Mouse (Mus musculus) megakaryocyte, embryonic 14.5 days (primary cell): ENCODE data around the gene Cdkn1a. TPM values are rescaled to one million over a fixed set of nuclear protein-coding genes. Genes with fewer than 3 reads are reported as not detected.

Source experiments
- H3K27me3 ChIP-seq: replicated peaks from 2 replicates; pipeline ENCODE3; 2012; ENCODE audit warnings: inconsistent platforms
- H3K36me3 ChIP-seq: replicated peaks from 2 replicates; pipeline ENCODE3; 2012; ENCODE audit warnings: low read length, inconsistent platforms, mixed read lengths
- H3K4me1 ChIP-seq: 2 replicates; pipeline ENCODE4 v1.6.1; 2012; ENCODE audit warnings: inconsistent platforms
- H3K4me3 ChIP-seq: replicated peaks from 2 replicates; pipeline ENCODE3; 2012; ENCODE audit warnings: moderate library complexity, mild to moderate bottlenecking, inconsistent platforms
- H3K9me3 ChIP-seq: 2 replicates; pipeline ENCODE4 v1.6.1; 2012; ENCODE audit warnings: inconsistent platforms
- FLI1 ChIP-seq: IDR thresholded peaks from 2 replicates; pipeline ENCODE4 v1.6.1; 2012; ENCODE audit warnings: low read length, inconsistent platforms, mixed read lengths
- GATA1 ChIP-seq: IDR thresholded peaks from 3 replicates; pipeline ENCODE4 v1.6.1; 2012; ENCODE audit warnings: mixed read lengths, low read length, inconsistent platforms, borderline replicate concordance
- polyA plus RNA-seq: library from polyadenylated mRNA; stranded (reverse); fragments of >175 nt; gene quantifications from 2 replicates; pipeline ENCODE4 v1.2.3, GENCODE M21; 2012; ENCODE audit warnings: low replicate concordance; ENCODE audit not compliant: insufficient read depth

Gene Cdkn1a
- polyA plus RNA-seq, 1 experiment: 253 TPM

DNA sequence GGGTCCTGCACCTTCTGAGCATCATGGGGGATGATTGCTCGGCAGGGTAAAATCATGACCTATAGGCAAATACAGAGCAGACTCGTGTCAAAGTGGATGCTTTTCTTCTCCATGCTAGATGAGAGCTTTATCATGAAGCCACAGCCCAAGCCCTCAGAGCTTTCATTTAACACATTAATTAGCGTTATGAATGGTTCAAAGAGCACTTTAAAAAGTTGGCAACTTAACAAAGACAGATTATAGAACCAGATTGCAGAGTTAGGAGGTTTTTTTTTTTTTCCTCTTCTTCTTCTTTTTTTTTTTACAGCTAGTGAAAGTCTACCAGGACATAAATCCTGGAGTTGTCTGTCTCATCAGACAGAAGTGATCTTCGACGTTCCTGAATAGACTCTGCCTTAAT is 38.6 kb downstream of the Cdkn1a start:
- peaks cover 22% of the 10 kb centered on the region for H3K27me3 ChIP-seq
- no peak overlapping the region for H3K4me3 ChIP-seq
- H3K36me3 ChIP-seq: peaks cover 3% of the 10 kb centered on the region
- no peak for TF ChIP-seq GATA1
- no peak for TF ChIP-seq FLI1
- peaks cover 5% of the 10 kb centered on the region; the same call in 1 of the 2 replicates for H3K9me3 ChIP-seq
- H3K4me1 ChIP-seq: peaks cover 32% of the 10 kb centered on the region

DNA sequence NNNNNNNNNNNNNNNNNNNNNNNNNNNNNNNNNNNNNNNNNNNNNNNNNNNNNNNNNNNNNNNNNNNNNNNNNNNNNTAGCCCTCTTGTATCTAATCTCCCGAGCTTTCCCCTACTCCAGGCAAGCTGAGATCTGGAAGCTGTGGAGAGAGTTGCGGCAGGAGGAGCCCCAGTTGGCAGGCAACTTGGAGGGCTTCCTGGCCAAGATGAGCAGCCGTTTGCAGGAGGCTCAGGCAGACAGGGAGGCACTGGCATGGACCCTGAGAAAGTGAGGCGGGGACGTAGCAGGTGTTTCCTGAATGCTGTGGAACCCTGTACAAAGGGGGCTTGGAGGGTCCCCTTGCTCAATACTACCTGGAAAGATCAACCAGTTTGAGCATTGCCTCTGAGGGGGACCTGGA is 44.3 kb downstream of the Cdkn1a start:
- Histone ChIP-seq H3K27me3 (peaks cover 37% of the 10 kb centered on the region), H3K4me1 (peaks cover 41% of the 10 kb centered on the region), H3K4me3 (no peak overlapping the region), H3K9me3 (no peaks in the 10 kb centered on the region), H3K36me3 (peaks cover 12% of the 10 kb centered on the region)
- no peak for TF ChIP-seq GATA1
- no peak for TF ChIP-seq FLI1

DNA sequence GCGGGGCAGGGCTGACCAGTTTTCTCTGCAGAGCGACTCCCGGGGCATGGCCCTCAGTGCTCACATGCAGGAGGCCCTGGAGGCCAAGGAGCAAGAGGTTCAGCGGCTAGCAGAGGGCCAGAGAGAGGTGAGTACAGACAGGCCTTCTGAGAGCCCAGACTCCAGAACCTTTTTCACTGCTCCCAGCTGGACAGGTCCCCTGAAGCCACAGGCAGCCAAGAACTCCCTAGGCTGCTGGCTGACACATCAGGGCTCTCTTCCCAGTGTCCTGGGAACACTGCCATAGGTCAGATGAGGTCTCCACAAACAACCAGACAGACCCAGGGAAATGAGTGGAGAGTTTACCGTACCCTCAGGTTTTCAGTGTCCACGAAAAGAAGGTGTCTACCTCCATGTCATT is 45.5 kb downstream of the Cdkn1a start:
- peaks cover 30% of the 10 kb centered on the region for H3K27me3 ChIP-seq
- H3K9me3 ChIP-seq: no peaks in the 10 kb centered on the region
- no peak overlapping the region for H3K4me3 ChIP-seq
- H3K4me1 ChIP-seq: peaks cover 49% of the 10 kb centered on the region
- TF ChIP-seq FLI1 (no peak), GATA1 (no peak)
- peaks cover 19% of the 10 kb centered on the region for H3K36me3 ChIP-seq

DNA sequence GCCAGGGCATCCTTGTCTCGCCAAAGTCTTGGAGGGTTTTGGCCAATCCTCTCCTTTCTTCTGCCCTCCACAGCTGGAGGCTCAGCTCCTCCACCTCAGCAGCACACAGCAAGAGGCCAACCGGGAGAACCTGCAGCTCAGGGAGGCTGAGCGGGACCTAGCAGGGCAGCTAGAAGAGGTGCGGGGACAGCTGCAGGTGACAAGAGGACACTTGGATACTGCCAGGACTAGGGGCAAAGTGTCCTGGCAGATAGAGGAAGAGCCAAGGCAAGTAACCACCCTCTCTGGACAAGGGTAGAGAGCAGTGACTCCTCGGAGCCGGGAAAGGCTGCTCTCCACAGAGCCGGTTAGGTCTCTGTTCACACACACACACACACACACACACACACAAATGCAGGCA is 47.1 kb downstream of the Cdkn1a start:
- no peak overlapping the region for H3K4me3 ChIP-seq
- no peaks in the 10 kb centered on the region for H3K9me3 ChIP-seq
- peaks cover 21% of the 10 kb centered on the region for H3K27me3 ChIP-seq
- peaks cover 19% of the 10 kb centered on the region for H3K36me3 ChIP-seq
- no peak for TF ChIP-seq GATA1
- TF ChIP-seq FLI1: no peak
- H3K4me1 ChIP-seq: peaks cover 57% of the 10 kb centered on the region

DNA sequence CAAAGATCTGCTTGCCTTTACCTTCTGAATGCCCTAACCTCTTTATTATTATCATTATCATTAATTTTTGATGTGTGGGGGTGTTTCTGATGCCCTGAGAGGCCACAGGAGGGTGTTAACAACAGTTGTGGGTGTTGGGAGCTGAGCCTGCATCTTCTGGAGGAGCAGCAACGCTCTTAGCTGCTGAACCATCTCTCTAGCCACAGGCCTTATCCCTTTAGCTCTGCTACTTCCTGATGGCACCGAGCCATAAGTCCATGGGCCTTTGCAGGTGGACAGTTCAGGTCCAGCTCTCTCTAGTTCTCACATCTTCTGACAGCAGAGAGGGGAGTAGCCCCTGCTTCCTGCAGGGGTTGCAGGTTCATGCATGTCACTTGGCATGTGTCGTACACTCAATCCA is 50.8 kb downstream of the Cdkn1a start:
- Histone ChIP-seq H3K27me3 (peaks cover 24% of the 10 kb centered on the region), H3K36me3 (peaks cover 21% of the 10 kb centered on the region), H3K4me3 (no peak overlapping the region), H3K4me1 (peaks cover 59% of the 10 kb centered on the region), H3K9me3 (peaks cover 7% of the 10 kb centered on the region)
- TF ChIP-seq FLI1 (no peak), GATA1 (no peak)

DNA sequence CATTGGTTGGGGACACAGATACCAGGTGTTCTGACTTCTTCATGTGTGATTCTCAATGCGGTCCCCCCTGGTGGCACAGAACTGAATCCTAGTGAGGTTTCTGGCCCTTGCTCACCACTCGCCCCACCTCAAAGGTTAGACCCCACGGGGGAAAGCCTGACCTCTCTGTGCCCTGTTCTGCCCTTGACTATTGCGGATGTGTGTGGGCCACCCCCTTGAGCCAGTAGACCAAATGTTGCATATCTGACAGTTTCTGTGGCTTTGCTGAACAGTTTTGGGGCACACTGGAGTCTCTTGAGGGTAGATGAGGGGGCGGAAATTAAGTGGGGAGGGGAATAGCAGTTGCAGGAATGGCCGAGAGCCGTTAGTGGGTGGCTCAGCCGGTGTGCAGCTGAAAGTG is 52.5 kb downstream of the Cdkn1a start:
- peaks cover 7% of the 10 kb centered on the region for H3K9me3 ChIP-seq
- peaks cover 17% of the 10 kb centered on the region for H3K36me3 ChIP-seq

DNA sequence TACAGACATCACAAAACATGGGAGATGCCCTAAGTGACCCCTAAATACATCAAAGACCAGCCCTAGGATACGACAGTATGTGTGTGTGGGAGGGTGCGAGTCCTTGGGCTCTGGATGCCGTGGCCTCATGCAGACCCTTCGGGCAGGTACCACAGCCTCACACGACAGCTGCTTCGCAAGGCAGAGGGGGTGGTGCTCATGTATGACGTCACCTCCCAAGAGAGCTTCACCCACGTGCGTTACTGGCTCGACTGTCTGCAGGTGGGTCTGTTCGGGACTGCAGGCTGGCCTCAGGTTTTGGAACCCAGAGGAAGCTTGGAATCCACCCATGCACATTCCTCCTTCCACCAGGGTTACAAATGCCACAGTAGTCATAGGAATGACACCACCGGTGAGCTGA is 54.3 kb downstream of the Cdkn1a start:
- TF ChIP-seq FLI1 (no peak), GATA1 (no peak)
- peaks cover 89% of the 10 kb centered on the region for H3K4me1 ChIP-seq

More for the DNA sequence above, 52.5 kb downstream of the Cdkn1a start:
- no peak for TF ChIP-seq FLI1
- no peak for TF ChIP-seq GATA1
- H3K27me3 ChIP-seq: peaks cover 18% of the 10 kb centered on the region
- H3K4me1 ChIP-seq: peaks cover 74% of the 10 kb centered on the region
- H3K4me3 ChIP-seq: no peak overlapping the region

DNA sequence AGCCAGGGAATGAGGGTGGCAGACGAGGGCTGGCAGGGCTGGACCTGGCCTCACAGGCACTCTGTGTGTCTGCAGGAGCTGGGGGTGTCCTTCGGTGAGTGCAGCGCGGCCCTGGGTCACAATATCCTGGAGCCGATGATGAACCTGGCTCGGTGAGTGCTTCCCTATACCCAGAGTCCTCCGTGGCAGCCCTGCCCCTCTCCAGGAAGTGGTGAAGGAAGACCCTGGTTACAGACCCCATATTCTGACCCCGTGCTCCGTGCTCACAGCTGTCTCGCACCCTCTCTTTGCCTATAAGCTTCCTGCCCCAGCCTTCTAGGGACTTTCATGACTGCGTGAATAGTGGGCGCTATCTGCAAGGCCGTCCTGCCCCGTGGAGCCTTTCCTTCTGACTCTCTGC is 56.5 kb downstream of the Cdkn1a start:
- Histone ChIP-seq H3K4me3 (peak overlapping the region; percentile 53), H3K36me3 (peaks cover 7% of the 10 kb centered on the region), H3K9me3 (peaks cover 7% of the 10 kb centered on the region), H3K27me3 (peaks cover 21% of the 10 kb centered on the region), H3K4me1 (peaks cover 68% of the 10 kb centered on the region)
- no peak for TF ChIP-seq GATA1
- no peak for TF ChIP-seq FLI1

More for the DNA sequence above, 54.3 kb downstream of the Cdkn1a start:
- peaks cover 13% of the 10 kb centered on the region for H3K36me3 ChIP-seq
- peaks cover 15% of the 10 kb centered on the region for H3K27me3 ChIP-seq
- peak overlapping the region; percentile 64 for H3K4me3 ChIP-seq
- H3K9me3 ChIP-seq: peaks cover 7% of the 10 kb centered on the region

DNA sequence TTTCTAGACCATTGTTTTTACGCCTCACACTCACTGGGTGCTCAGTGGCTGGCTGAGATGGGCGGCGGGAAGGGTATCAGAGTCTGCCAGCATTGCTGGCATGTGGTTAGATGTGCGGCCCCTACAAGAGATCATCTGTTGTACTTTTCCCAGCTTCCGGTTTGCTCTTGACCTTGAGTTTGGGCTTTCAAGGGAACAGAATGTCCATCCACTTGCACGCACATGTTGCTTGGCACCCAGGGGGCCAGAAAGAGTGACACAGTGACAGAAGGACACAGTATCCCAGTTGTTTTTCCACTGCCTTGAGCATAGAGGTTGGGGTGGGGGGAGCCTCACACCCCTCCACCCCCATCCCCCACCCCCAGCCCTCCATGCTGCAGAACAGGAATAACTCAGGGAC is 57.0 kb downstream of the Cdkn1a start:
- peaks cover 67% of the 10 kb centered on the region for H3K4me1 ChIP-seq
- H3K27me3 ChIP-seq: peaks cover 26% of the 10 kb centered on the region
- H3K9me3 ChIP-seq: peaks cover 7% of the 10 kb centered on the region

DNA sequence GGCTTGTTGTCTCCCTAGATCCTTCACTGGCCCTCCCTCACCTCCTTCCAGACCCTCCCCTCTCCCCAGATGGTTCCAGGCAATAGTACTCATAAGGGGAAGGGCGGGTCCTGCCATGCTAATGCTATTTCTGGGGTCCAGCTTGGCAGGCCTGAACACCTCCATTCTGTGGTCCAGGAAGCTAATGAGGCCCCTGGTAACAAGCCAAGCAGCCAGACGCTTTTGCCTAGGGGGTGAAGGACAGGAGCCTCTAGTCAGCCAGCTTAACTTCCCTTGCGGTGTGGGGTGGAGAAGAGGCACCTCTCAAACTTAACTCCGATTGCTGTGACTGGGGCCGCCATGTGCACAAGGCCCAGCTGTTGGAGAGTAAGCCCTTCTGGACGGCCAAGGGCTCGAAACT is 59.0 kb downstream of the Cdkn1a start:
- H3K4me1 ChIP-seq: peaks cover 66% of the 10 kb centered on the region
- H3K27me3 ChIP-seq: peaks cover 22% of the 10 kb centered on the region
- peaks cover 7% of the 10 kb centered on the region for H3K9me3 ChIP-seq
- H3K36me3 ChIP-seq: peaks cover 7% of the 10 kb centered on the region
- no peak for TF ChIP-seq FLI1
- no peak for TF ChIP-seq GATA1
- no peak overlapping the region for H3K4me3 ChIP-seq

More for the DNA sequence above, 57.0 kb downstream of the Cdkn1a start:
- peaks cover 7% of the 10 kb centered on the region for H3K36me3 ChIP-seq
- no peak overlapping the region for H3K4me3 ChIP-seq
- TF ChIP-seq FLI1 (no peak), GATA1 (no peak)

Other genes with a start within 250 kb of the Cdkn1a start
- 0.10 TPM in 1 of 2 replicates, not detected in the other for gene Pnpla1, start 232.6 kb upstream of the Cdkn1a start, polyA plus RNA-seq
- not detected in 2 replicates for gene 4930539E08Rik, start 175.7 kb upstream of the Cdkn1a start, polyA plus RNA-seq
- gene Pxt1, start 147.1 kb upstream of the Cdkn1a start, polyA plus RNA-seq: not detected in 2 replicates
- 27.8 and 60.1 TPM in 2 replicates for gene Kctd20, start 139.0 kb upstream of the Cdkn1a start, polyA plus RNA-seq
- gene Stk38, start 83.0 kb upstream of the Cdkn1a start, polyA plus RNA-seq: 32.2 and 64.5 TPM in 2 replicates
- 27.5 and 103 TPM in 2 replicates for gene Srsf3, start 58.3 kb upstream of the Cdkn1a start, polyA plus RNA-seq
- gene Rab44, start 23.2 kb downstream of the Cdkn1a start, polyA plus RNA-seq: 3.4 and 22.3 TPM in 2 replicates
- 13.0 and 15.2 TPM in 2 replicates for gene Cpne5, start 147.2 kb downstream of the Cdkn1a start, polyA plus RNA-seq
- gene Ppil1, start 173.2 kb downstream of the Cdkn1a start, polyA plus RNA-seq: 21.6 and 33.2 TPM in 2 replicates
- gene BC004004, start 177.8 kb downstream of the Cdkn1a start, polyA plus RNA-seq: 20.3 and 30.8 TPM in 2 replicates
- gene Pi16, start 226.7 kb downstream of the Cdkn1a start, polyA plus RNA-seq: 1.6 and 4.7 TPM in 2 replicates